Mouse (Mus musculus) naive thymus-derived CD4-positive, alpha-beta T cell, adult 2 months (primary cell): ENCODE measurements around the gene Kbtbd4.
"Not testable (repeated sequence)": the region's sequence is repeated elsewhere in the genome, so short reads cannot be mapped to it uniquely, and the experiment has no call there.

Experiments used
- DNase-seq: peaks from one replicate; pipeline ENCODE4 v3.0.0-alpha.2; 2011; ENCODE audit warnings: low read depth

Gene Kbtbd4

DNA sequence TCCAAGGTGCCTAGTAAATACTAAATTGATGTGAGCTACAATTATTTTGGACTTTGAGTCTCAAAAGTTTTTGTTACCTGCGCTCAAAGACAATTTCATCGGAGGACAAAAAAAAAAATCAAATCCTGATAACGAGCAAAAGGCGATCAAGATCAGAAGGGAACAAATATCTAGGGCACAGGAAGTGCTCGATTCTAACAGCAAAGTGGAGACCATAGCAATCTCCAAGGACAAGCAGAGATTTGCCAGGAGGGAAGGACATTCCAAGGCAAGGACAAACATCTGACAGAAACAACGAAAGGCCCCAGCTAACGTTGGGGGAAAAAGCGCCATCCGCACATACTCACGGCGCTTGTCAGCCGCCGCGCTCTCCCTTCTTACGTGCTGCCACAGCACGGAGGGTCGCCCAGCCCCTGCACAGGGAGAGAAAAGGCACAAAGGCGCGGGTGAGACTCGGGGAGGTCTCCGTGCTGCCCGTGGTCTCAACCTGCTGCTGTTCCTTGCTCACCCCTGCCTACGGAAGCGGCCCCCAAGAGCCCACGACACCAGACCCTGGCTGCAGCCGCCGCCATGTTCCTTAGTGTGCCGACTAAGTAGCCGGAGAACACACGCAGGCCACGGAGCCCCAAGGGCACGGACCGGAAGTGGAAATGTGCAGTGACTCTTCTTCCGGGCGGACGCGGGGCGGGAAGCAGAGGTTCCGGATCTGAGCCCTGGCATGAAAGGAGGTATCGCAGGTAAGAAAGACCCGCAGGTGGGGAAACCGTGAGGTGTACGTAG is at the start of gene Kbtbd4, which contains the start of gene Ndufs3:
Gene Kbtbd4 (plus strand): TSS at position 665 of the 780 bp plus-strand sequence.
Gene Ndufs3 (minus strand): TSS at position 752 of the 780 bp plus-strand sequence.
- peak; percentile 93 for DNase-seq

DNA sequence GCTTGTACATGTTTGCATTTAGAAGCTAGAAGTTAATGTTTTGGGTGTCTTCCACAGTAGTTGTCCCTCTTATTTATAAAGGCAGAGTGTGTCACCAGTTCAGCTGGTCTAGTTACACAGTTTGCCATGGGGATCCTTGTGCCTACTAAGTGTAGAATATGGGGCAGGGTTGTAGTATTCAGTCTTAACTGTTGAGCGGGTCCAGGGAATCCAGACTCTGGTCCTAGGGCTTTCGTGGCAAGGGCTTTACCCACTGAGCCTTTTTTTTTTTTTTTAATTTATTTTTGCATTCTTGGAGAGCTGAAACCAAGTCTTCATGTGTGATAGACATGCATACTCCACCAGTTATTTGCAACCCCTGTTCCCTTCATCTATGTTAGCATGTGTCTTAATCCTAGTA is 43.1 kb upstream of the Kbtbd4 start:
- no peak for DNase-seq

DNA sequence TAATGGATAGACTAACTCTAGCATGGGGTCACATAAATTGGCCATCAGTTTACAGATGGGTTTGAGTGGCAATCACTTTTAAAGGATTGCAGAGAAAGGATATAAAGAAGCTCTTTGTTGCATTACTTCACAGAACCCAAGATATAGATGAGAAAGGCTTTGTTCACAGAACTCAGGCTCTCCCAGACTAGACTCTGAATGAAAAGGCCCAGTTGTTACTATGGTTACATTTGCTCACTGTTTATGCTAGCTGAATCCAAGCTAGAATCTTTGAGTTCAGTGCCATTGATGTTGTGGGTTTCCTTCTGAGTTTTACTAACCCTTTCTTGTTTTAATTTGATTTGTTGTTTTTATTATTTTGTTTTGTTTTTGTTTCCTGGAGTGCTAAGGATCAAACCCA is 40.4 kb upstream of the Kbtbd4 start:
- DNase-seq, result no peak

DNA sequence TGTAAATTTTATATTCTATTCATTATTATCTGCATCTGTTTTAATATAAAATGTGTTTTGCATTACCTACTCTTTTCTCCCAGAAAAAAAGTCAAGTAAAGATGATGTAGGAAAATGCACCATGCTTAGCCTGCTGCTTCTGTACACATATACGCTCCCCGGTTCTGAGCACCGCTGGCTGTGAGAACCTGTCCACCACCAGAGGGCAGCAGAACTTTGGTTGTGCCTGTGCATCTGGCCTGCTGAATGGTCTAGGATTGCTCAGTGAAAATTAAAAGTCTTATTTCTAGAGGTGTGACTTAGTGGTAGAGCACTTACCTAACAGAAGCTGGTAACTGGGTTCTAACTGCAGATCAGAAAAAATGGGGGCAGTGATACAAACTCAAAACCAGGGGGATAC is 38.0 kb upstream of the Kbtbd4 start:
- peak; percentile 78 for DNase-seq

DNA sequence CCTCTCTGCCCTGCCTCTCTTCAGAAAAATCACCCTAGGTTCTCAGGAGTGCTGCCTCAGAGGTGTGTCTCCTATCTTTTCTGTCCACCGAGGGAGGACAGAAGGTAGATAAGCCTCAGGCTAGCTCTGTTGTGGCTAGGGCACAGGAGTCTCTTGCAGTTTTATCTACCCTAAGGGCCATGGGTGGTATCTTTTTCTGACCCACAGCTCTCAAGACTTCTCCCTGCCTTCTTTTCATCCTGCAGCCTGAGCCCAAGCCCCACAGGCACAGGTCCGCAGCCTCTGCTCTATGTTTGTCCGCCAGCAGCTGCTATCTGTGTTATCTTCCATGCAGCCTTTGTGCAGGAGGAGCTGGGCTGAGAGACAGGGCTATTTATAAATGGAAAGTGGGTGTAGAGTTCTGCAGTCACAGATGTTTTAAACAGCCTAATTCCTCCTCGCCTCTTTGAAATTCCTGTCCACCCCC is 34.4 kb upstream of the Kbtbd4 start:
- DNase-seq, result no peak

DNA sequence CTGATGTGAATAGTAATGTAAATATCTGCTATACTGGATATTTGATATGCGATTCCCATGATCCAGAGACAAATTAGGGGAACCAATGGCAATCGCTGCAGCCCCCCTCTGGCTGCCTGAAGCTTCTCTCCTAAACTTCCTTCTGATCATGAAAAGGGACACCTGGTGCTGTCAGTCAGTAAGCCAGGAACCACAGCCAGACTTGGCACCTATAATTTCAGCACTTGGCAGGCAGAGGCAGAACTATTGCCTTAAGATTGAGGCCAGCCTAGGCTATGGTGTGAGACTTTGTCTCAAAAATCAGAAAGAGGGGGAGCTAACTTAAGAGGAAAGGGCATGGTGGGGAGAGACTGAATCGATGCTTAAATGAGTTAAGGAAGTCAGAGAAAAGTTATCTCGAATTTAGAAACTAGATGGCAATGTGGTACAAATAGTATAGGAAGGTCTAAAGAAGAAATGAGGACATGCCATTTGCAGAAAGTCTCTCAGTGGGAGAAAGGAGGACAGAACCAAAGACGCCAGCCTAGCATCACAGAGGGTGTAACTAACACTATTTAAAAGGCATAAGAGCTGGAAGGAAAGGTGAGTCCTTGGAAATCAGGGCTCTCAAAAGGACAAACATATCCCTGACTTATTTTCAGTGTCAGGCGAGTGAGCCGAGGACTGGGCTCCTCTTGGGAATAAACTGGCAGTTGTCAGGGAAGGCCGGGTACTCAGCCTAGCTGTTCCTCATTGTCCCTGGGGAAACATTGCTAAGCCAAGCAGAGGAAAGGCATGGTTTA is 33.2 kb upstream of the Kbtbd4 start:
- no peak for DNase-seq

DNA sequence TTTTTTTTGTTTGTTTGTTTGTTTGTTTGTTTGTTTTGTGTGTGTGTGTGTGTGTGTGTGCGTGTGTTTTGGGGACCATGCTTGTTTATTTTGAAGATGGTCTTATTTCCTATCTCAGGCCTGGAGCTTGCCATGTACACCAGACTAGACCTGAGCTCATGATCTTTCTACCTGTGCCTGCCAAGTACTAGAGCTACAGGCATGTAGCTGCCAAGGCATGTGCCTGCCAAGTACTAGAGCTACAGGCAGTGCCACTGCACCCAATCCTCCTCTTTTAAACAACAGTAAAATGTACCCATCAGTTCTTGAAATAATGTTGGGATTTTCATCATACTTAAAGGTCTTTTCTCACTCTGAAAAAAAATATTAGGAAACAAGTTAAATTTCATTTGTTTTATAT is 30.5 kb upstream of the Kbtbd4 start:
- no peak for DNase-seq

DNA sequence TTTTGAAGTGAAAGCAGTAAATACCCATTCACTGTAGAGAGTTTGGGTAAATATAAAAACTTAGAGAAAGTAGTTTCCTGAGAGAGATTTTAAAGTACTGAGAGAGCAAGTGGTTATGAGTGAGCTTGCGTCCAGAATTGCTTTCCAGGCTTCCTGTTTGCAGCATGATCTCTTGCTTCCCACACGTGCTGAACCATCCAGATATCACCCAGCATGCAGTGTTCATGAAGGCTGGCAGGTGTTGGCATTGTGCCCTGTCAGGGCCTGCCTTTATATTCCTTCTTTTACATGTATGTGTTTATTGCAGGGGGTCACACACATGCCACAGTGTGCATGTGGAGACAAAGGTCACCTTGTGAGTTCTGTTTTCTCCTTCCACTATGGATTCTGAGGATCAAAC is 29.3 kb upstream of the Kbtbd4 start:
- no peak for DNase-seq

DNA sequence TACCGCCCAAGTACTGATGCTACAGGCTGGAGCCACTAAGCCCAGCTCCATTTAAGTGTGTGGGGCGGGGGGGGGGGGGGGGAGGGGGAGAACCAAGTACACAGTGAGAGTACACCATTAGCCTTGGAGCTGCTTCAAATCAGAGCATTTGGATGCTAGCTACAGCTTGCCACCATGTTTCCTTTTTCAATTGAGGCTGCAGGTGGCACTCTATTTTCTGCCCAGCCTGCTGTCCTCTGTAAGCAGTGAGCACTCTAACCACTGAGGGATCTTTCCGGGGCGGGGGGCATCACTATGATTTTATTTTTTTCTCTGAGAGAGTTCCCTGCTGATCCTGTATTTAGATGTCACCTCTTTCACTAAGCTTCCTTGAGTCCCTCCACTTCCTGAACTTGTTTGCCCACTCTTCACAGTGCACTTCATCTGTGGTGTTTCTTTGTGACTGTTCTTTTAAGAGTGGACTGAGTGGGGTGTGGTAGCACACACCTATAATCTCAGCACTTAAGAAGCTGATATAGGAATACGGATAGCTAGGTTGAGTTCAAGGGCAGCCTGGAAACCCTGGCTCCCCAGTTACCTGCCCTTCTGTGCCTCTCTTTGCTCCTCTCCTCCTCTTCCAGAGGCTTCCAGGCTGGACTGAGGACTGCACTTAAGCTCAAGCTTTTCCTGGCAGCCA is 26.8 kb upstream of the Kbtbd4 start:
- DNase-seq, result no peak

DNA sequence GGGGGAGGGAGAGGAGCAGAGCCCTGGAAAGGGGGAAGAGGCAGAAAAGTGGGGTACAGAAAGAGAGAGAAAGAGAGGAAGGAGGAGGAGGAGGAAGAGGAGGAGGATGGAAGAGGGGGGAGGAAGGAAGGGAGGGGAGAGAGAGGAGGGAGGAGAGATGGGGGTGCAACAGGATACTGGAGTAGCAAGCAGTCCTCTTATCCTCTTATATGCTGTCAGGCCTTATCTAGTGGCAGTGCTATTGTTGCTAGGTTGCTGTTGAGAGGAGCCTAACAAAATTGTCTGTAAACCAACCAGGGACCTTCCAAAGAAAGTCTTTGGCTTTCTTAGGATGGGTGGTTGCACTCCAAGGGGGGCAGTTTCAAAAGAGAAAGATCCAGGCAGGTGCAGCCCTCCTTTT is 25.1 kb upstream of the Kbtbd4 start:
- no peak for DNase-seq

DNA sequence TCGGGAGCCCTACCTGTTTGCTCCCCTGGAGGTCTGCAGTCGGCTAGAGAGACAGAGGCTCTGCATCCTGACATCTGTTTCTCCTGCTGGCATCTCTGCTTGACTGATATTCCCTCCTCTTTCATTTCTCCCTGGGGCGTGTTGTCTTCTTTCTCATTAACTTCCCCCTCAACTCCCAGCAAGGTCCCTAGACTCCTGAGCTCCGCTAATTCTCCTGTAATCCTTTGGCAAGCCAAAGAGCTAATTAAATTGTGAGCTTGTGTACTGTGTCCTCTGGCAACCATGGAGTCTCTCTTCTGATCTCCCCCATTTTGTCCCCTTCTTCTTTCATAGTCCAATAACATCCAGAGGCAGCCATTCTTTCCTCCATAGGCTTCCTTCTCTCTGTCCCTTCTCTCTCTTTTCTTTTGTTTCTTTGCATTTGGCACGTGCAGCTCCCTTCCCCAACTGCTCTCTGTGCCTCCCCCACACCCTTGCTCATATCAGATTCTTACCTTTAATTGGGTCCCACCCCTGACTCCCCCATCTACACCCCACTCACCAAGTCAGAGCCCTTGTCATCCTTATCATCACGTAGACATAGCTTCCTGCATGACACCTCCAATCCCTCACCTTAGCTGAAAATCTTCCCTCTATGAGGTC is 24.3 kb upstream of the Kbtbd4 start:
- DNase-seq, result no peak

DNA sequence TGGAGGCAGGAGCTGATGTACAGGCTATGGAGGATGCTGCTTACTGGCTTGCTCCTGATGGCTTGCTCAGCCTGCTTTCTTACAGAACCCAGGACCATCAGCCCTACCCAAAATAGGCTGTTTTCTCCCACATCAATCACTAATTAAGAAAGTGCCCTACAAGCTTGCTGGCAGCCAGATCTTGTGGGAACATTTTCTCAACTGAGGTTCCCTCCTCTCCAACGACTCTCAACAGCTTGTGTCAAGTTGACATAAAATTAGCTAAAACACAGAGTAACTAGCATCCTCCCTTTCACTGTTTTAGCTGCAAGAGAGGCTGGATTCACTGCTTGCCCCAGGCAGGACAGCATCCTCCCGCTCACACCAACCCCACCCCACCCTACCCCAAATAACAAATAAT is 22.7 kb upstream of the Kbtbd4 start:
- no peak for DNase-seq

DNA sequence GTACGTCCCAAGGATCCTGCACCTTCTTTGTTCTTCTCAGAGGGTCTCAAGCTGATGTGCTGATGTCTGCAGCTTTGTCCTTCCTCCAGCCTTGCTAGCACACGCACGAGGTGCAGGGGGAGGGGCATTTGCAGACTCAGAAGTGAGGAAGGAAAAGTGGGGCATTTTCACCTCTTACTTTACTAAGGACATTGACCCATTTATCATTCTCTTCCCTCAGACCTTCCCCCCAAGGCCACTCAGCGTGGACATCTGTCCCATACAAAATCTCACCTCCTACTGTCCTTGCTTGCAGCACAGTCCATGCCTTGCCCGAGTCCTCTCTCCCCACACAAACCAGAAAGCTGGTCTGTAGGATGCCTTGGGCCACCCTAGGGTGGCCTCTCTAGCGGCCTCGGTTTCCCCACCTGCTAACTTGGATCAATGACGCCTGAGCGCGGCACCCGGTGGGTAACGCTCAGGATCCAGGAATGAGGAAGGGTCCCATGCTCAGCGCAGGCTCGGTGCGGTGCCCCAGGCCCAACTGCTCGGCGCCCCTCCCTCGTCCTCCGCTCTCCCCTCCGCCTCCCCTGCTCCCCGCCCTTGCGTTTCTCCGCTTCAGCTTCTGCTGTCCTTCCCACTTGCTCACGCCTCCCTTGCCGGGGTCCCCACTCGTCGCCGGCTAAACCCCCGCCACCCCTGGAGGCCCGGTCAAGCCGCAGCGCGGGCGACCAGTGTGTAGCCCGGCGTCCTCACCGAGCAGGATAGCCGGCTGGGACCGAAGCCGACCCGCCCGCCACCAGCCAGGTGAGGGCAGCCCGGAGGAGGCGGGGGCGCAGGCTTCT is 19.1 kb upstream of the Kbtbd4 start, which contains the start of gene C1qtnf4:
Gene C1qtnf4 (plus strand): TSS at position 643 of the 824 bp plus-strand sequence.
- DNase-seq, result no peak

DNA sequence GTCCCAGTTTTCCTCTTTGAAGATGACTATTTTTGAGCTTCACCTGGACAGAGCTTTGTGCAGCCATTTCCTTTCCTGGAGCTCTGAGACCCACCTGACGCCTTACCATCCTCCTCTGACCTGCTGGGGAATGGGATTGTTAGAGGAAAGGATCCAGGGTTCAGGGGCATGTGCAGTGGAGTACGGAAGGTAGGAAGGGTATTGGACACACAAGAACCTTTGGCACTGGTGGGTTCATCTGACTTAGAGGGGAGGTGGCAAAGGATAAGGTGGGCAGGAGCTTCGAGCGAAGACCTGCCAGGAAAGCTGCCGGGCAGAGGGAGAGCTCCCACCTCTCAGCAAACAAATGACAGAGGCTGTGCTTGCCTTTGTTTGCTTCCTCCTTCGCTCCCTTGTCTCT is 18.1 kb upstream of the Kbtbd4 start:
- DNase-seq, result no peak

DNA sequence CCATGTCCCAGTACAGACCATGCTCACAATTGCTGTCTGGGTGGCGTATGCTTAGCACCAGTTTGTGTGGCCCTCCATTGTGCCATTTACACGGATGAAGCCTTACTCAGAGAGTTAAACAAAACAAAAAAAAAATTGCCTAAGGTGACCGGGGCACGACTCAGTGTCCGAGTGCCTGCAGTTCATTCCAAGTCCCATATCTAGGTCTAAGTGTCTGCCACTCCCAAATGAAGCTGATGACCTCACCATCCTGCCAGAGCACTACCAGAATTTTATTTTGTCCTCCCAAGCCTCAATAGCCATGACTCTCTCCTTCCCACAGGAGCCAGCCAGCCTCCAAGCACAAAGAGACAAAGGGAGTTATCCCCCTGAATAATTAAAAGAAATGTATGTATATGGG is 16.9 kb upstream of the Kbtbd4 start:
- no peak for DNase-seq

DNA sequence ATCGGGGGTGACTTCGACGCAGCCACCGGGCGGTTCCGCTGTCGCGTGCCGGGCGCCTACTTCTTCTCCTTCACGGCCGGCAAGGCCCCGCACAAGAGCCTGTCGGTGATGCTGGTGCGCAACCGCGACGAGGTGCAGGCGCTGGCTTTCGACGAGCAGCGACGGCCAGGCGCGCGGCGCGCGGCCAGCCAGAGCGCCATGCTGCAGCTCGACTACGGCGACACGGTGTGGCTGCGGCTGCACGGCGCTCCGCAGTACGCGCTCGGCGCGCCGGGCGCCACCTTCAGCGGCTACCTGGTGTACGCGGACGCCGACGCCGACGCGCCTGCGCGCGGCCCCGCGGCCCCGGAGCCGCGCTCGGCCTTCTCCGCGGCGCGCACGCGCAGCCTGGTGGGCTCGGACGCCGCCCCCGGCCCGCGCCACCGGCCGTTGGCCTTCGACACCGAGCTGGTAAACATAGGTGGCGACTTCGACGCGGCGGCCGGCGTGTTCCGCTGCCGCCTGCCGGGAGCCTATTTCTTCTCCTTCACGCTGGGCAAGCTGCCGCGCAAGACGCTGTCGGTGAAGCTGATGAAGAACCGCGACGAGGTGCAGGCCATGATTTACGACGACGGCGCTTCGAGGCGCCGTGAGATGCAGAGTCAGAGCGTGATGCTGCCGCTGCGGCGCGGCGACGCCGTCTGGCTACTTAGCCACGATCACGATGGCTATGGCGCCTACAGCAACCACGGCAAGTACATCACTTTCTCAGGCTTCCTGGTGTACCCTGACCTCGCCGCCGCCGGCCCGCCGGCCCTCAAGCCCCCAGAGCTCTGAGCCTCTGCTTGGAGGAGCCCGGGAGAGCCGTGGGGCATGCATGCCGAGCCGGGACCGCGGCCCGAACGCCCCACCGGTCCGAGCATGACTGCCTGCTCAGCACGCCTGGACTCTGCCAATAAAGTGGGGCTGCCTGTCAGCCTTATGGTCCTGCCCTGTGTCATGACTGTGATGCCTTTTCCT is 14.7 kb upstream of the Kbtbd4 start:
- DNase-seq, result peak; percentile 72

DNA sequence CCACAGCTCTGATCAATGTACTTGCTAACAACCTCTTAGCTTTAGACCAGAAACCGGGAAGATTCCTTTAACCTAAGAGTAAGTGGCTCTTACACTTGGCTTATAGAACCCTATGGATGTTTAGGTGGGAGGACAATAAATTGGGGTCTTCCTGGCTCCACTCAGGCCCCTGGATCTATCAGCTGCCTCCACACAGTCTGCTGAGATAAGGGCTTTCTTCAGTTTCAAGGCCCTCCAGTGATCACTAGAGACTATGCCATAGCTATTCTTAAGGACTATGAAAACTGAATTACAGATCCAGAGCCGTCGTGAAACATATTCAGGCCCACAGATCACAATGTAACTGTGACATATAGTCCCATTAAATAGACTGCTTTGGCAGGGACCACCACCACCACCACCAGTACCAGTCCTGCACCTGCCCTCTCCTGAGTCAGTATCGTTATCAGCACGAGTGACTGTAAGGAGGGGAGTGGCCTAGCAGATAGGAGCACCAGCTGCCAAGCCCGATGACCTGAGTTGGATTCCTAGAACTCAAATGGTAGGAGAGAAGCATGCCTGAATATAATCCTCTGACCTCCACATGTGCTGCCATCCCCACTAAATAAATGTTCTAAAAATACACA is 10.8 kb upstream of the Kbtbd4 start:
- no peak for DNase-seq

DNA sequence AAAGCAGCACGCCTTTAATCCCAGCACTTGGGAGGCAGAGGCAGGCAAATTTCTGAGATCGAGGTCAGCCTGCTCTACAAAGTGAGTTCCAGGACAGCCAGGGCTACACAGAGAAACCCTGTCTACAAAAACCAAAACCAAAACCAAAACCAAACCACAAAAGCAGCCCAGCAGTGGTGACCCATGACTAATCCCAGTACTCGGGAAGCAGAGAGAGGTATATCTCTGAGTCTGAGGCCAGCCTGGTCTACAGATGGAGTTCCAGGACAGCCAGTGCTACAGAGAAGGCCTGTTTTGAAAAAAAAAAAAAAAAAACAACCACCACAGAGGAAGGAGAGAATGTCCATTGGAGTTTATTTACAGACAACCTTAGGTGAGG is 10.3 kb upstream of the Kbtbd4 start:
- DNase-seq, result not testable (repeated sequence)

DNA sequence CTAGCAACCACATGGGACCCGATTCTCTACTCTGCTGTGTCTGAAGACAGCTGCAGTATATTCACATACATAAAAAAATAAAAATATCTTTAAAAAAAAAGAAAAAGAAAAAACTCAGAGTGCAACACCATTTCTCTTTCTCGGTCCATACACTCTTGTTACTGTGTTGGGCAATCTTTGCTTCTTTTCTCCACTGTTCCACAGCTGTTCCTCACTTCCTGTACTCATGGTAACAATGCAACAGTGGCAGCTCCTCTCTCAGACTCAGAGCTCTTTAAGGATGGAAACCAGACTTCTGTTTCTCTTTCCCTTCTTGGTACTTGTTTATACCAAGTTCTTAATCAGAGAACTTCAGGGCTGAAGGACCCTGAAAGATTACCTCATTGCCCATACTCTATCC is 1.1 kb upstream of the Kbtbd4 start:
- DNase-seq, result peak; percentile 32

DNA sequence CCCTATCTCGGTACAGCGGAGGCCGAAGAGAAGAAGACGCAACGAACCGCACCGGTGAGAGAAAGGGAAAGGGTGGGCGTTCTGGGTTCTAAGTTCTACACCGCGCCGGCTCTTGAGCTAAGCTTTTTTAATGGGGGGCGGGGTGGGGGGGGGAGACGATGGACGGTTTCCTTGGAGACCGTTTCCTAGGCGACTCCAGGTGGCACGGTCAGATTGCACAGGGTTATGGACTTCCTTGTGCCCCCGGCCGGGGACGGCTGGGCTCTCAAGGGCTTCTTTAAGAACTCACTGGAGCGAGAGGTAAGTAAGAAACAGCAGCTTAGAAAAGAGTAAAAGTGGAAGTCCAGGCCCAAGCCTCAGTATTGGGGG is 300 bp downstream of the Kbtbd4 start:
- no peak for DNase-seq
